Mouse (Mus musculus) limb, embryonic 14.5 days (tissue): Measurements from ENCODE around the gene Tktl1. TPM values are rescaled to one million over a fixed set of nuclear protein-coding genes. Genes with fewer than 3 reads are reported as not detected.

Experiments
- ATAC-seq: fragments of 200-750 bp; cut with Nextera tagmentation; 2 replicates; pipeline ENCODE4 v1.8.0; 2017; ENCODE audit warnings: low read depth, moderate number of reproducible peaks, moderate TSS enrichment; ENCODE audit not compliant: low FRiP score
- DNase-seq: peaks from one replicate; pipeline ENCODE4 v3.0.0-alpha.2; 2015; ENCODE audit warnings: low spot score
- H3K27ac ChIP-seq: fragments of 300-500 bp; sonication (generic); replicated peaks from 2 replicates; pipeline ENCODE4 v1.5.1; 2014; ENCODE audit warnings: low read depth, mild to moderate bottlenecking, low read length, moderate library complexity, mixed read lengths
- H3K27me3 ChIP-seq: fragments of 300-500 bp; sonication (generic); 2 replicates; pipeline ENCODE4 v1.6.1; 2014; ENCODE audit warnings: low read length, mixed read lengths; ENCODE audit not compliant: control insufficient read depth, insufficient read depth
- H3K36me3 ChIP-seq: fragments of 300-500 bp; sonication (generic); 2 replicates; pipeline ENCODE4 v1.6.1; 2014; ENCODE audit warnings: mild to moderate bottlenecking, low read length, moderate library complexity, mixed read lengths; ENCODE audit not compliant: control insufficient read depth, insufficient read depth
- H3K4me1 ChIP-seq: fragments of 300-500 bp; sonication (generic); 2 replicates; pipeline ENCODE4 v1.6.1; 2014; ENCODE audit warnings: antibody characterized with exemption, low read length, mixed read lengths; ENCODE audit not compliant: control insufficient read depth, insufficient read depth
- H3K4me2 ChIP-seq: fragments of 300-500 bp; sonication (generic); replicated peaks from 2 replicates; pipeline ENCODE4 v1.6.1; 2014; ENCODE audit warnings: low read depth, mild to moderate bottlenecking, low read length, moderate library complexity; ENCODE audit not compliant: severe bottlenecking
- H3K4me3 ChIP-seq: fragments of 300-500 bp; sonication (generic); replicated peaks from 2 replicates; pipeline ENCODE4 v1.5.1; 2014; ENCODE audit warnings: low read length
- H3K9ac ChIP-seq: fragments of 300-500 bp; sonication (generic); 2 replicates; pipeline ENCODE4 v1.6.1; 2014; ENCODE audit warnings: mild to moderate bottlenecking, low read depth, low read length, moderate library complexity; ENCODE audit not compliant: severe bottlenecking
- H3K9me3 ChIP-seq: fragments of 300-500 bp; sonication (generic); 2 replicates; pipeline ENCODE4 v1.6.1; 2016; ENCODE audit warnings: low read length; ENCODE audit not compliant: control insufficient read depth
- POLR2A ChIP-seq: fragments of 200-500 bp; IDR thresholded peaks from 2 replicates; pipeline ENCODE4 v1.8.0; 2012; ENCODE audit warnings: inconsistent platforms, mild to moderate bottlenecking, moderate library complexity, borderline replicate concordance; ENCODE audit not compliant: insufficient read depth, insufficient read length; ENCODE audit errors: extremely low read depth
- WGBS: fragments of 180-500 bp; shearing (Covaris S2); extraction: QIAGEN DNeasy Blood & Tissue Kit; methylation state at CpG from one replicate; pipeline ENCODE4 v1.1.7; 2014; 5-methylcytosine and 5-hydroxymethylcytosine counted together
- polyA plus RNA-seq, 2 experiments: library from polyadenylated mRNA; depleted of rRNA in 1 of 2; stranded (reverse) in 1 of 2; unstranded in 1 of 2; fragments of >200 nt; fragmentation: Nextera tagmentation in 1 of 2; extraction: Ambion mirVana in 1 of 2; gene quantifications; 2 replicates each; pipeline versions ENCODE4 v1.2.1 to v1.2.3; 2012 to 2014

Tktl1 gene
- polyA plus RNA-seq, 2 experiments: 0.04 TPM; not detected in 1

DNA sequence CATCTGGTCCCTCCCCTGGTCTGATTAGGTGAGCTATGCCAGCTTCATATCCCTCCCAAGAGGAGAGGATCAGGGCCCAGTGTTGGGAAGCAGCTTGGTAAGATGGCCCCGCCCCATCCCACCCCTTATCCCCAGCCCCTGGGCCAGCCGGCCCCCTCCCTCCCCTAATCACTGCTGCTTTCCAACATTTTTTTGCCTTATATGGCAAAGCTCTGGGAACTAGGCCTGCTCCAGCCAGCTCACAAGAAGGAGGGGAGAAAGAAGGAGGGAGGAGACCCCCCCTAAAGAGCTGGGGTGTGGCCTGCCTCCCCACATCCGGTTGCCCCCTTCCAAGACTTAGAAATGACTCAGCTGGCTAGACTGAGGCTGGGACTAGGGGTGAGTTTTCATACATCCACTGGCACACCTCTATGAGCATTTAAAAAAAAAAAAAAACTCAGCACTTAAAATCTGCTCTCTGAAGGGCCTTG, 67.6 kb downstream of the Tktl1 start:
- 31% methylated on average over 3 of the region's 3 CpGs for WGBS
- no peaks in the 10 kb centered on the region for H3K4me1 ChIP-seq
- no peak for TF ChIP-seq POLR2A

DNA sequence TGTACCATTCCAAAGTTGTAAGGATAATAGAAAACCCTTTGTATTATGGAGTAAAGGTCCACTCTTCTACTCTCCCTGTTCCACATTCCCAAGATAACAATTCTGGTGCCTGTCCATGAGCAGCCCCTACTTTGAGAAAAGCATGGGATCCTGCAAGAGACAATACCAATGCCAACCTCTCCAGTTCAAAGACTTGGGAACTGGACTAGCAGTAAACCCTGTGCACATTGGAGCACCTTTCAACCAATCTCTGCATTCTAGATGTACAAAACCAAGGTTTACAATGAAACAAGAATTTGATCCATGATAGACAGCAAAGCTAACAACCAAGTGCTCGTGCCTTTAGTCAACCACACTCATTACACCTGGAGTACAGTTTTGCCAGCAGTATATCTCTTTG, 68.0 kb downstream of the Tktl1 start:
- no peak for DNase-seq
- no peak for TF ChIP-seq POLR2A
- Histone ChIP-seq H3K9ac (peak overlapping the region; percentile 82), H3K27me3 (no peaks in the 10 kb centered on the region), H3K4me3 (peak overlapping the region; percentile 55), H3K27ac (peak overlapping the region; percentile 92), H3K4me2 (peak overlapping the region; percentile 60), H3K4me1 (no peaks in the 10 kb centered on the region), H3K9me3 (no peaks in the 10 kb centered on the region), H3K36me3 (peaks cover 35% of the 10 kb centered on the region)
- ATAC-seq: no peak
- 13% methylated on average over 1 of the region's 1 CpGs for WGBS

More for the DNA sequence above, 67.6 kb downstream of the Tktl1 start:
- H3K27me3 ChIP-seq: no peaks in the 10 kb centered on the region
- DNase-seq: peak; percentile 85
- H3K9me3 ChIP-seq: no peaks in the 10 kb centered on the region
- H3K27ac ChIP-seq: peak overlapping the region; percentile 92; the same call in 1 of the 2 replicates
- peak overlapping the region; percentile 60 for H3K4me2 ChIP-seq
- ATAC-seq: peak; percentile 62
- peaks cover 40% of the 10 kb centered on the region for H3K36me3 ChIP-seq
- peak overlapping the region; percentile 55 for H3K4me3 ChIP-seq
- H3K9ac ChIP-seq: peak overlapping the region; percentile 82

DNA sequence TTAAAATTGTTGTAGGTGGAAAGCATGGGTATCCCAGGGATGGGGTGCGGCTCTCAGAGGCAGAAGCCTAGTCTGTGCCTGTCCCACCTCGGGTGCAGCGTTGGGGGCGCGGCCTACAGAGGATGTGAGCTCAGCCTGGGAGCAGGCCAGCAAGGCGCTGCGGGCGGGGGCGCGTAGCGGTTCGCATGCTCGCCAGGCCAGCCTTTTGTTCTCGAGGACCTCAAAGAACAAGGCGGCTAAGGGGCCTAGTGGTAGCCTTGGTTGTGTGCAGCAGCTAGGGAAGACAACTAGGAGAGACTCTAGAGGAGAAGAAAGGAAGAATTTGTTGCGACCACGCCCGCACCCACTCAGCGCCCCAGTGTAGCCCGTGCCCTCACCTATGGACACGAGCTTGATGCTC, 68.6 kb downstream of the Tktl1 start:
- peak overlapping the region; percentile 60 for H3K4me2 ChIP-seq
- peak overlapping the region; percentile 82 for H3K9ac ChIP-seq
- 29% methylated on average over 14 of the region's 21 CpGs for WGBS
- peak overlapping the region; percentile 92 for H3K27ac ChIP-seq
- no peaks in the 10 kb centered on the region for H3K4me1 ChIP-seq
- H3K4me3 ChIP-seq: peak overlapping the region; percentile 55
- no peaks in the 10 kb centered on the region for H3K9me3 ChIP-seq
- DNase-seq (peak; percentile 77), ATAC-seq (peak; percentile 47)
- H3K27me3 ChIP-seq: no peaks in the 10 kb centered on the region
- no peak for TF ChIP-seq POLR2A
- H3K36me3 ChIP-seq: peaks cover 29% of the 10 kb centered on the region

DNA sequence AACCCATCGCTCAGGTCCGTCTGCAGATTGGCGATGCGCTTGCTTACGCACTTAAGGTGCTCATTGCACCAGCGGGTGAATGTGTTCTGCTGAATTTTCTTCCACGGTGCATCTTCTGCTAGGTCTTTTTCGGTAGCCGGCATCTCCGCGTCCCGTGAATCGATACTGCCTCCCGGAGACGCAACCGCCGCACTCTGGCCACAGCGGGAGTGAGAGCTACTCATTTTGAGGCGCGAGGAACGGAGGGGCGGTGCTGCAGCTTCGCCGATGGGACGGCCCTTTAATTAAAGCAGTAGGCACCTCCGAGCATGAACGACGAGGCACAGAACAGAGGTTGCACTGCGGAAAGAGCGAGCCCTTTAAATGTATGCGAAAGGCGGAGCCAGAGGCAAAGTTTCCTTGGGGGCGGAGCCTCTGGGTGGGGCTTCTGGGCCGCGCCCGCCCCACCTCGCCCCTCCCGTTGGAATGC, 69.2 kb downstream of the Tktl1 start:
- no peaks in the 10 kb centered on the region for H3K27me3 ChIP-seq

DNA sequence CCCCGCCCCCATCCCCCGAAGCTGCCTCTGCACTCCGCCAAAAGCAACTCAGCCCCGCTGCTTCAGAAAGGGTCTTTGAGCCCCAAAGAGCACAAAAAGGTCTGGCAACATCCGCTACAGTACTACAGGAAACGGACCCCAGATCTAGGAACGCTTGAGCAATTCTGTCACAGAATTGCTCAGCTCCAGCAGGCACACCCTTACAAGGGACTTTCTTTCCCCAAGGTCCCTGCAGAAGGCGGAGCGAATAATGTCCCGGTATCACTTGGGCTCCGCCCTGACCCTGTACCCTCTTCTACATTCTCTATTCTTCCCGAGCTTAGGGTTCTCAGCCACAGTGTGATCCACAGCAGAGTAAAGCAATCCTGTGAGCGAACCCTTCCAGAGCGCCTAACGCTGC, 69.6 kb downstream of the Tktl1 start:
- Histone ChIP-seq H3K4me1 (no peaks in the 10 kb centered on the region), H3K4me2 (peak overlapping the region; percentile 52), H3K9me3 (no peaks in the 10 kb centered on the region), H3K36me3 (peaks cover 19% of the 10 kb centered on the region), H3K4me3 (peak overlapping the region; percentile 55), H3K9ac (peak overlapping the region; percentile 43; the same call in 1 of the 2 replicates), H3K27me3 (no peaks in the 10 kb centered on the region), H3K27ac (peak overlapping the region; percentile 83)
- DNase-seq (no peak), ATAC-seq (peak; percentile 16)
- no peak for TF ChIP-seq POLR2A
- WGBS: 15% methylated on average over 15 of the region's 15 CpGs

More for the DNA sequence above, 69.2 kb downstream of the Tktl1 start:
- Histone ChIP-seq H3K9ac (peak overlapping the region; percentile 82), H3K4me3 (peak overlapping the region; percentile 55), H3K4me1 (no peaks in the 10 kb centered on the region), H3K36me3 (peaks cover 24% of the 10 kb centered on the region), H3K9me3 (no peaks in the 10 kb centered on the region), H3K4me2 (peak overlapping the region; percentile 60; the same call in 1 of the 2 replicates), H3K27ac (peak overlapping the region; percentile 92)
- WGBS: 20% methylated on average over 29 of the region's 38 CpGs
- TF ChIP-seq POLR2A: peak; percentile 99; the same call in 1 of the 2 replicates
- ATAC-seq (peak; percentile 89), DNase-seq (peak; percentile 95)
